Mouse (Mus musculus) liver, embryonic 14.5 days (tissue): ENCODE measurements around the gene Dnaja4.

Experiments
- CTCF ChIP-seq: IDR thresholded peaks from 2 replicates; pipeline ENCODE4 v1.5.1; 2016; ENCODE audit warnings: antibody characterized with exemption, low read depth, control low read depth
- EP300 ChIP-seq: IDR thresholded peaks from 2 replicates; pipeline ENCODE4 v1.6.1; 2016; ENCODE audit warnings: antibody characterized with exemption, low read depth

DNA sequence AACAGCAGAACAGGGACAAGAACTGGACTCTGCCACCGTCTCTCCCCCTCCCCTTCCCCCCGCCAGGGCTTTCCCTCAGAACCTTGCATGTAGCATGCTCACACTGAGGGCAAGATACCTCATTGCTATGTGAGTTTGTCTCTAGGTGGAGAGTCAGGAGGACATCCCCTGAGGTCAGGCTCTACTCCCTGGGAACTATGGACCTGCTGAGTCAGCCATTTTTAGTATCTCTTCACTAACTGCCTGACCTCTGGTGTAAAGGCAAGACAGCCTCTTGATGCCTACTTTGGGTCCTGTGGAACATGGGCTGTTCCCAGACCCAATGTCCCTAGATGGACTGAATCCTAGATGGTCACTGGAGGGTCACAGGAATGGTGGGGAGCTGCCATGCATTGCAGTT lies 53.0 kb downstream of the Dnaja4 start:
- no peak for TF ChIP-seq EP300
- no peak for TF ChIP-seq CTCF
